Mouse (Mus musculus) megakaryocyte, embryonic 14.5 days (primary cell): ENCODE data around the gene Glcci1.

Experiments
- FLI1 ChIP-seq: IDR thresholded peaks from 2 replicates; pipeline ENCODE4 v1.6.1; 2012; ENCODE audit warnings: low read length, inconsistent platforms, mixed read lengths
- GATA1 ChIP-seq: IDR thresholded peaks from 3 replicates; pipeline ENCODE4 v1.6.1; 2012; ENCODE audit warnings: mixed read lengths, low read length, inconsistent platforms, borderline replicate concordance

- TF ChIP-seq GATA1 = no peak
- no peak for TF ChIP-seq FLI1
Measured at GRCm38 (mm10) chr6:8465985-8466384, 43.4 kb upstream of the Glcci1 start.
